Mouse (Mus musculus) c-Kit-positive CD71-negative TER-119-negative erythroid progenitor cells, embryonic 14.5 days (primary cell): ENCODE results near the gene Selp.

Experiments
- DNase-seq: peaks from one replicate; pipeline ENCODE4 v3.0.0-alpha.2; 2013; ENCODE audit warnings: low read depth

The Selp gene

DNA sequence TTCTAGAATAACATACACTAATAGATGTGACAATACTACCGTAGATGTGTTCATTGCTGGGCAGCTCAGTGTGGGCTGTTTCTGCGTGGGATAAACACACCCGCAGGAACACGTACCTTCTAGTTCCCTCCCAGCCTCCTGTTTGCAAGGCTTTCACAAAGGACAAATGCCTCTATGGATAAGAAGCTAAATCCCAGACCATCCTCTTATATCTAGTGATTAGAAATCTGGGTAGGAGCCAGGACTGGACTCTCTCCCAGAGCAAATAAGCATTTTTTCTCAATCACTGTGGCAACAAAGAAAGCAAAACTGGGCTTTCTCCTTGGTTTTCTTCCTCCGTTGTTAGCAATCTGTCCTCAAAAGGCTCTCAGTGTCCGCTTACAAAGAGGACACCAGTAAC lies 63.4 kb downstream of the Selp start:
- DNase-seq, result no peak

DNA sequence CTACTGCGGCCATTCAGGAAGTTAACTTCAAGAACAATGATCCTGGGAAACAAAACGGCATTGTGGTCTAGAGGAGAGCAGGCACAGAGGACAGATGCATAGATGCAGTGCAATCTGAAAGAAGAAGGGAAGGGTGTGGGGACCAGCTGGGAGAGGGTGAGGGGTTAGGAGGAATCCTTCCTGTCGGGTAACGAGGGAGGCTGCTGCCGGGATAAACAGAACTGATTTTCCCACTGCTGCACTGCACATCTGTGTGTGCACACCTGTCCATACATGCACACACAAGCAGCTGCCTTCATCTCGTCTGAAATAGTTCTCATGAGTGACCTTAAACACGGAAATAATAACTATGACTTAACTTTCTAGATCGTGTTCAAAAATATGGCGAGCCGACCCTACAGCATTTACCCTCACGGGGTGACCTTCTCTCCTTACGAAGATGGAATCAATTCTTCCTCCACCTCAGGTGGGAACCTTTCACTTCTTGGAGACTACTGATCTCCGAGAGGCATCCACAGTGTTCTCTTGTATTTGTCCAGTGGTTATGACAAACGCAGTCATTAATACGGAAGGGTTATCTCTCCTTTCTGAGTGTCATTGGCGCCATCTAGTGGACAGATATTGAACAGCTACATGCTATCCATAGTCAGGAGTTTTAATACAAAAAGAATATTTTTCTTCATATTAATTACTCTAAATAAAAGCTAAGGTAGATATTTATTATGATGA lies 69.2 kb downstream of the Selp start:
- DNase-seq, result peak; percentile 68

DNA sequence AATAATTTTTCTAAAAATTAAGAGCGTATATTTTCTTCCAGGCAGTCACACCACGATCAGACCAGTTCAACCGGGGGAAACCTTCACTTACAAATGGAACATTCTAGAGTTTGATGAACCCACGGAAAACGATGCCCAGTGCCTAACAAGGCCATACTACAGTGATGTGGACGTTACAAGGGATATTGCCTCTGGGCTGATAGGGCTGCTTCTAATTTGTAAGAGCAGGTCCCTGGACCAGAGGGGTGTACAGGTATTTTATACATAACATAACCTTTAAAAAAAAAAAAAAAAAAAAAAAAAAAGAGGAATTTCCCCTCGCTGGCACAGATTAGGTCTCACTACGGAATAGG lies 69.8 kb downstream of the Selp start:
- DNase-seq, result no peak

DNA sequence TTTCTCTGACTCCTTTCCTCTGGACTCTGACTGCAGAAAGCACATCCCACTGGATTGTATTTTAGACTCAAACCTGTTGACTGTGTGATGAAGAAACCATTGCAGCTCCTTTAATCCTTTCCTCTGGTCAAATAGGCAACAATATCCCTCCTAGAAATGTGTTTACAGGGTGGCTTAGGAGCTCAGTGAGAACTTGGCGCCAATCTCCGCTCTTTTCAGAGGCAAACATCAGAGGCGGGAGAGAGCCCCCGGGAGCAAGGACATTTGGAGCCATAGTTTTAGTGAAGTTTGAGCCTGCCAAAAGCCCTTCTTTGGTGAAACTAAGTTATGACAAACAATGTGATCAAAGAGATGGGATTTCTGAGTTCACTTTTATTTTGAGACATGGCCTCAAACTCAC lies 70.3 kb downstream of the Selp start:
- DNase-seq, result no peak

DNA sequence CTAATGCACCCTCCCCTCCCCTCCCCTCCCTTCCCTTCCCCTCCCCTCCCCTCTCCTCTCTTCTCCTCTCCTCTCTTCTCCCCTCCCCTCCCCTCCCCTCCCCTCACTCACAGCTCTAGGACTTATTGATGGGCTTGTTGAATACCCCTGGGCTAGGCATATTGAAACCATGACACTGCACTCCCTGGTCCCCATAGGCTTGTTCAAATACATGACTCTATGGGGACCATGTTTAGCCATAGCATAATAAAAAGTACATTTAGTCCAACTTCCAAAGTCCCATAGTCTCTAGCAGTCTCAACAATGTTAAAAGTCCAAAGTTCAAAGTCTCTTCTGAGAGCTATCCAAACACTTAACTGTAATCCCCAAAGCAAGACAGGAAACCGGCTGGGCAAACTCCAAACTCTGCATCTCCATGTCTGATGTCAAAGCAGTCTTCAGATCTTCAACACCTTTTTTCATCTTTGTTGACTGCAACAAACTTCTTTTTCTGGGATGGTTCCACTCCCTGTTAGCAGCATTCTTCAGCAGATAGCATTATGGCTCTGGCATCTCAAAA lies 72.0 kb downstream of the Selp start:
- no peak for DNase-seq

DNA sequence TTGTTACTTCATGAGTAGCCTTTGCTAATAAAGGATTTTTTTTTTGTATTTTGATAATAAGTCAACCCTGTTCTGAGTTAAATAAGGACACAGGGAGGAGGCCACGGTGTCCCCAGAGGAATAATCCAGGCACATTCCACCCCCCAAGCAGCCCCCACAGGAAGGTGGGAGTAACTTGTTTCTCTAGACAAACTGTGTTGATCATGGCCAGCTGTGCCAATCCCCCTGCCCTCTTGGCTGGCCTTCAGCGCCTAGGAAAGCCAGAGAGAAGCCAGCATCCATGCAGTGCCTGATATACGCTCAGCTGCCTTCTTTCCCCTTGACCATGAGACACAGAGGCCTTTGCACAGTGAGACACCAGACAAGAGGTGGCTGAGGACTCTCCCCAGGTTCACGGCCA lies 84.5 kb downstream of the Selp start:
- no peak for DNase-seq
